Mouse (Mus musculus): ENCODE measurements around the gene Acnat1.
"Not testable (repeated sequence)": the region's sequence is repeated elsewhere in the genome, so short reads cannot be mapped to it uniquely, and the experiment has no call there.

Acnat1 gene

DNA sequence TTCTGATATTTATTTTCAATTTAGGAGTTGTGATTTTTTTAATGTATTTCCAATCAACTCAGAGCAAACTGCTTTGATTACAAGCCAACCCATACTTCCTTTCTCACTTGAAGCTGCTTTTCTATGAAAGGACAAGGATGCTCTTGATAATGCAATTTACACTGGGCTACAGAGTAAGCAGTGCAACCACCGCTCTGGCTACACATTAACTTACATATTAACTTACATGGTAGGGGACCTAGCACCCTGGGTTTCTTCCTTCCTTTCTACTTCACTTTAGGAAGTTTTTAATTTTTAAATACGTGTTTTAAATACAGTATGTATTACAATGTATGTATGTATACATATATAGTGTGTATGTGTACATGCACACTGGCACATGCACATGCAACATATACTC, 35.5 kb upstream of the Acnat1 start:
- Histone ChIP-seq H3K4me3 (replicated peaks; ENCODE audit: low read length) (no peak overlapping the region), H3K36me3 (ENCODE audit: insufficient read depth, low read length) (peaks cover 28% of the 10 kb centered on the region), H3K27me3 (ENCODE audit: insufficient read depth, low read length) (no peaks in the 10 kb centered on the region), H3K4me1 (replicated peaks; ENCODE audit: low read depth, low read length) (no peaks in the 10 kb centered on the region), H3K9me3 (ENCODE audit: low read length) (no peaks in the 10 kb centered on the region)
- no peak for TF ChIP-seq POU5F1 (IDR thresholded peaks at IDR 0.05; ENCODE audit: borderline replicate concordance, low read length)
- no peak for TF ChIP-seq NANOG (IDR thresholded peaks at IDR 0.05; ENCODE audit: borderline replicate concordance, low read length)
- TF ChIP-seq CTCF (conservative IDR thresholded peaks at IDR 0.05; ENCODE audit: low read length): no peak

DNA sequence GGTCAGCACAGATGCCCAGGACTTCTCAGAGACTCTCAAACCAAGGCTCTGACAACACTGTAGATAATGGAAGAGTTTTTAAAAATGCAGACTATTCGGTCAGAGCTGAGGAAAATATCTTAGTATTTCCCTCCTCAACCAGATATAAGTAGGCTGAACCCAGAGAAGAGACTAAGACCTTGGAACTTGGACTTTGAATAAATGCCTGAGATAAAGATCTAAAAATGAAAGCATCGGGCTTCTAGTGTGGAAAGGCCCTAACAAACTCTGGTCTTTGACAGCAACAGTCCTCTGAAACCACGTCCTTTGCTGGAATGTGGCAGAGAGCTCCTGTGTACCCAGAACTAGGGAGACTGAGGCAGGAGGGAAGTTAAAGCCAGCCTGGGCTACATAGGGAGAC, 32.7 kb upstream of the Acnat1 start, which contains the start of gene Baat:
Gene Baat, minus strand, starts transcription at position 172 of the 400 bp plus-strand sequence.
- H3K27me3 ChIP-seq (ENCODE audit: insufficient read depth, low read length): no peaks in the 10 kb centered on the region
- no peak within 1 kb of the TSS for H3K4me3 ChIP-seq (replicated peaks; ENCODE audit: low read length)
- no peaks in the 10 kb centered on the region for H3K4me1 ChIP-seq (replicated peaks; ENCODE audit: low read depth, low read length)
- H3K9me3 ChIP-seq (ENCODE audit: low read length): no peaks in the 10 kb centered on the region
- no peak for TF ChIP-seq CTCF (conservative IDR thresholded peaks at IDR 0.05; ENCODE audit: low read length)
- TF ChIP-seq POU5F1 (IDR thresholded peaks at IDR 0.05; ENCODE audit: borderline replicate concordance, low read length): no peak
- TF ChIP-seq NANOG (IDR thresholded peaks at IDR 0.05; ENCODE audit: borderline replicate concordance, low read length): no peak
- H3K36me3 ChIP-seq (ENCODE audit: insufficient read depth, low read length): peaks cover 2% of the 10 kb centered on the region

DNA sequence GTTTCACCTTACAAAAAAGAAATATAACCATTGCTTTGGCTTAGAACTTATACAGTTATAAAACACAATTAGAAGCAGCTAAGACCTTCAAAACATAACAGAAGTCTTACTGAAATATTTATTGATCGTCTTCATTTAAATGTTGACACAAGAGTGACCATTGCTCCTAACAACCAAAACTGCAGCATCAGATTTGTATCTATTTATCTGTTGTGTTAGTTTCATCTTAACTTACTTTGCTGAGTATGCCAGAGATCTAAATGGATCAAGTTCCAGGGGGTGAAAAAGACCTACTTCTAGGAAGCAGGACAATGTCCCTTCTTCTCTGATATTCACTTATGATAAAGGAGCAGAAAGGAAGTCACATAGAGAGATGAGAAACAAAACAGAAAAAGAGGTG, 29.9 kb upstream of the Acnat1 start:
- no peak for TF ChIP-seq CTCF (conservative IDR thresholded peaks at IDR 0.05; ENCODE audit: low read length)
- TF ChIP-seq NANOG (IDR thresholded peaks at IDR 0.05; ENCODE audit: borderline replicate concordance, low read length): no peak
- no peak for TF ChIP-seq POU5F1 (IDR thresholded peaks at IDR 0.05; ENCODE audit: borderline replicate concordance, low read length)
- Histone ChIP-seq H3K27me3 (ENCODE audit: insufficient read depth, low read length) (no peaks in the 10 kb centered on the region), H3K36me3 (ENCODE audit: insufficient read depth, low read length) (no peaks in the 10 kb centered on the region), H3K4me3 (replicated peaks; ENCODE audit: low read length) (no peak overlapping the region), H3K9me3 (ENCODE audit: low read length) (no peaks in the 10 kb centered on the region), H3K4me1 (replicated peaks; ENCODE audit: low read depth, low read length) (no peaks in the 10 kb centered on the region)

DNA sequence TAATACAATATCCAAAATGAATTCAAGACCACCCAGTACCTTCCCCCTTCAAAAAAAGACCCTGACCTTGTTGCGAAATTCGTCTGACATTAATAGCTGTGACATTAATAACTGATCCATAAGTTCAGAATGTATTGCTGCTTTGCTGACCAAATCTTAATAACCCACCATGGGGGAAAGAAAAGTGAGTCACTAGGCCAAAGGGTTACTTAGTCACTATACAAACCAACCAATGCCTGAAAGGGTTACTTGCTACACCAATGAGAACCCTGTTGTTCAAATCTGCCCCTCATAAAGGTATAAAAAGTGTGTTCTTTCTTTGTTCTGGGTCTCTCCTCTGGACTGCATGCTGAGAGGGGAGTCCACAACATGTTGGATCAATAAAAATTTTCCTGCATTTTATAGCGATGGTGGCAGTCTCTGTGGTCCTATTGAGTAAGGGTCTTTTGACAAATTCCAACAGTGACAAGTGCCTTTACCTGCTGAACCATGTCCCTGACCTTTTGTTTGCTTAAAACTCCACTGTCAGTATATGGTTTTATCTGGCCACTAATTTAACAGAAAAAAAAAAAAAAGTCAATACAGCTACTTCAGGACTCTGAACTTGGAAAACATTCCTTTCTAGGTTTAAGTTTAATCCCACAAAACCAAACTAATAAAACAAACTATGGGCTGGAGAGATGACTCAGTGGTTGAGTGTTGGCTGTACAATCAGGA, 12.4 kb upstream of the Acnat1 start:
- not testable (repeated sequence) for H3K36me3 ChIP-seq (ENCODE audit: insufficient read depth, low read length); H3K9me3 ChIP-seq (ENCODE audit: low read length); H3K4me3 ChIP-seq (replicated peaks; ENCODE audit: low read length); H3K27me3 ChIP-seq (ENCODE audit: insufficient read depth, low read length); H3K4me1 ChIP-seq (replicated peaks; ENCODE audit: low read depth, low read length)

DNA sequence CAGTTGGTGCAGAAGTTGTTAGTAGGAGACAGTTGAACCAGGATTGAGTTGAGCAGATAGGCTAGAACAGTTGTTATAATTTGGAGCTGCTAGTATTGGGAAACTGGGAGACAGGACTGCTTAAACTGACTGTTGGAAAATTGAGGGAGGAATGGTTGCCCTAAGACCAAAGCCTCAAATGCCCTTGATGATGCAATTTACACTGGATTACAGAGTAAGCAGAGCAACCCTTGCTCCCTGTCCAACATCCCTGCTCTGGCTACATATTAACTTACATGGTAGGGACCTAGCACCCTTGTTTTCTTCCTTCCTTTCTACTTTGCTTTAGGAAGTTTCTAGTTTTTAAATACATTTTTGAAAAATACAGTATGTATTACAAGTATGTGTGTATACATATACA, 11.7 kb upstream of the Acnat1 start:
- Histone ChIP-seq H3K9me3 (ENCODE audit: low read length) (no peaks in the 10 kb centered on the region), H3K36me3 (ENCODE audit: insufficient read depth, low read length) (no peaks in the 10 kb centered on the region), H3K4me1 (replicated peaks; ENCODE audit: low read depth, low read length) (peaks cover 8% of the 10 kb centered on the region), H3K4me3 (replicated peaks; ENCODE audit: low read length) (no peak overlapping the region), H3K27me3 (ENCODE audit: insufficient read depth, low read length) (no peaks in the 10 kb centered on the region)
- TF ChIP-seq NANOG (IDR thresholded peaks at IDR 0.05; ENCODE audit: borderline replicate concordance, low read length) (no peak), POU5F1 (IDR thresholded peaks at IDR 0.05; ENCODE audit: borderline replicate concordance, low read length) (no peak), CTCF (conservative IDR thresholded peaks at IDR 0.05; ENCODE audit: low read length) (no peak)

DNA sequence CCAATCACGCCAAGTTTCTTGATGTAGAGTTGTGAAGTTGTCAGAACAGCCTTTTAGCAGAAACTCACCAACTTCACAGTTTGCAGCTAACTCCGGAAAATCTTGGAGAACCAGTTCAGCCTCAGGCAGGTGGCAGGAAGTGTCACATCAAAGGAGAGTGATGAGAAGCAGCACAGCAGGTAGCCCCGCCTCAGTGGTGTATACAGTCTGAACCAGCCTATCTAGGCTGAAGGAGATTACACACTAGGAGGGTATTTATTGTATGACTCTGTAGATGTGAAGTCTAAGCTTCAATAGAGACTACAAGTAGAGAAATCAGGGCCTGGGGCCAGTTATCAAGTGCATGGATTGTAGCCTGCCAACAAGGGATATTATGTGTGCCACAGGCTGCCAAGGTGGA, 7.2 kb upstream of the Acnat1 start:
- Histone ChIP-seq H3K4me1 (replicated peaks; ENCODE audit: low read depth, low read length) (peaks cover 25% of the 10 kb centered on the region), H3K27me3 (ENCODE audit: insufficient read depth, low read length) (no peaks in the 10 kb centered on the region)
- no peak for TF ChIP-seq POU5F1 (IDR thresholded peaks at IDR 0.05; ENCODE audit: borderline replicate concordance, low read length)
- TF ChIP-seq CTCF (conservative IDR thresholded peaks at IDR 0.05; ENCODE audit: low read length): no peak
- TF ChIP-seq NANOG (IDR thresholded peaks at IDR 0.05; ENCODE audit: borderline replicate concordance, low read length): no peak

DNA sequence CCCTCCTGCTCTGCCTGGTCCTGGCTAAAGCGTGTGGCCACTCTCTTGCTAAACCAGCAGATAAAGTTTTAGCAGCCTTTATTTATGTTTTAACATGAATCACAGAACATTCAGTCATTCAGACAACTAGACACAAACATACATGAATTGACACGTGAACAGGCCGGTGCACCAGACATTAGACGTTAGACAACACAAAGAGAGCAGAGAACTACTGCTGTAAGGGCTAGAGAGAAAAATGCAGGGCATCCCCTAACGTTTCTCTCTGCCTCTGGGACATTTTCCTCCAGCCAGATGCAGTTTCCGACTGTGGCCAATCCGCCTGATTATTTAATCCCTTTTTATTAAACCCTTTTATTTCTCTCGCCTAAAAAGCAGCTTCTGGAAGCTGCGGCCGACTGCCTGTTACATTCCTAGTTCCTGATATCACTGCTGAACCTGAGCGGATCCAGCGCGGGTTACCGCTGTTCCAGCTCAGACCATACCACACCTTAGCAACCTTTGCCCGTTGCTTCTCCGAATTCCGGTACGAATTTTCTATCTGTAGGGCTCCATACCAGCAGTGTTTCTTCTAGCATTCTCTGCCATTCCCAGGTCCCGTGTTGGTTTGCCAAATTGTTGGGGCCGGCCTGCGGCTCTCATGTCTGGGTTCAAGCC, 6.5 kb upstream of the Acnat1 start:
- H3K4me1 ChIP-seq (replicated peaks; ENCODE audit: low read depth, low read length): peaks cover 25% of the 10 kb centered on the region
- no peak for TF ChIP-seq POU5F1 (IDR thresholded peaks at IDR 0.05; ENCODE audit: borderline replicate concordance, low read length)
- TF ChIP-seq CTCF (conservative IDR thresholded peaks at IDR 0.05; ENCODE audit: low read length): no peak
- no peak for TF ChIP-seq NANOG (IDR thresholded peaks at IDR 0.05; ENCODE audit: borderline replicate concordance, low read length)
- no peaks in the 10 kb centered on the region for H3K36me3 ChIP-seq (ENCODE audit: insufficient read depth, low read length)
- H3K4me3 ChIP-seq (replicated peaks; ENCODE audit: low read length): peak overlapping the region; percentile 32
- no peaks in the 10 kb centered on the region for H3K27me3 ChIP-seq (ENCODE audit: insufficient read depth, low read length)
- peaks cover 10% of the 10 kb centered on the region for H3K9me3 ChIP-seq (ENCODE audit: low read length)

More for the DNA sequence above, 7.2 kb upstream of the Acnat1 start:
- Histone ChIP-seq H3K4me3 (replicated peaks; ENCODE audit: low read length) (no peak overlapping the region; the same call in 1 of the 2 replicates), H3K36me3 (ENCODE audit: insufficient read depth, low read length) (no peaks in the 10 kb centered on the region), H3K9me3 (ENCODE audit: low read length) (peaks cover 4% of the 10 kb centered on the region; the same call in 1 of the 2 replicates)

DNA sequence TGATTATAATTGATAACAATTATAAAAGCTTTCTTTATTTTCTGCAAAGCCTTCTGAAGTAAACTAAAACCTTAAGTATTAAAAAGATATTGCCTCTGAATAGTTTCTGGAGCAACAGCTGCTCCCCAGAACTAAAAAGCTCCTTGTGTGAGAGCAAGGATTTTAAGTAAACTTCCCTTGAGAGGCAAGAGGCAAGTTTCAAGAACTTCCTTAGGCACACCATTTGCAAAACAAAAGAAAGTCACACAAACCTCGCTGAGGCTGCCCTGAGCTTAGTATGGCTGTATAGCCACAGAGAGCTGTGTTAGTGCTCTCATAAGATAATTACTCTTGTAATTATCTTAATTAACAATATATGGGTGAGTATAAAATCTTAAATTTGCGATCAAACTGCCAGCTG, 5.3 kb upstream of the Acnat1 start:
- Histone ChIP-seq H3K4me1 (replicated peaks; ENCODE audit: low read depth, low read length) (peaks cover 25% of the 10 kb centered on the region), H3K9me3 (ENCODE audit: low read length) (peaks cover 15% of the 10 kb centered on the region)
- H3K36me3 ChIP-seq (ENCODE audit: insufficient read depth, low read length); H3K4me3 ChIP-seq (replicated peaks; ENCODE audit: low read length); H3K27me3 ChIP-seq (ENCODE audit: insufficient read depth, low read length): not testable (repeated sequence)

All from E14TG2a.4 (cell line).